Mouse (Mus musculus) heart, adult 2 months (tissue): ENCODE results near the gene Arrb2. TPM values are rescaled to one million over a fixed set of nuclear protein-coding genes. Genes with fewer than 3 reads are reported as not detected.
A peak's percentile ranks its signal among the peaks of the same experiment; 100 is the strongest.

Experiments used
- DNase-seq, 2 experiments: peaks; one replicate each; pipeline ENCODE4 v3.0.0; 2021
- H3K27ac ChIP-seq: fragments of 200-600 bp; 2 replicates; pipeline ENCODE4 v1.8.1; 2022
- H3K27me3 ChIP-seq: fragments of 200-500 bp; 2 replicates; pipeline ENCODE4 v1.6.1; 2012; ENCODE audit warnings: mild to moderate bottlenecking, low read length, inconsistent platforms, mixed read lengths; ENCODE audit not compliant: control insufficient read depth, insufficient read depth
- H3K36me3 ChIP-seq: fragments of 200-500 bp; 2 replicates; pipeline ENCODE4 v1.6.1; 2012; ENCODE audit warnings: low read length, inconsistent platforms; ENCODE audit not compliant: control insufficient read depth, insufficient read depth
- H3K4me1 ChIP-seq: fragments of 200-500 bp; 2 replicates; pipeline ENCODE4 v1.6.1; 2011; ENCODE audit warnings: low read length; ENCODE audit not compliant: control insufficient read depth, insufficient read depth
- H3K4me3 ChIP-seq: fragments of 200-600 bp; 2 replicates; pipeline ENCODE4 v1.8.1; 2022
- H3K79me2 ChIP-seq: fragments of 200-500 bp; replicated peaks from 2 replicates; pipeline ENCODE4 v1.6.1; 2012; ENCODE audit warnings: mild to moderate bottlenecking, inconsistent platforms, low read length, moderate library complexity, mixed read lengths; ENCODE audit not compliant: control insufficient read depth, insufficient read depth
- H3K9ac ChIP-seq: fragments of 200-500 bp; 2 replicates; pipeline ENCODE4 v1.6.1; 2012; ENCODE audit warnings: low read depth, mild to moderate bottlenecking, control low read depth, inconsistent platforms, low read length, mixed read lengths
- CTCF ChIP-seq: fragments of 200-600 bp; IDR thresholded peaks from 2 replicates; pipeline ENCODE4 v1.8.1; 2022; ENCODE audit warnings: antibody characterized with exemption, mild to moderate bottlenecking, moderate library complexity
- EP300 ChIP-seq: fragments of 200-500 bp; IDR thresholded peaks from 2 replicates; pipeline ENCODE4 v1.6.1; 2011; ENCODE audit warnings: low read depth, low read length, control low read depth; ENCODE audit not compliant: insufficient read depth
- POLR2A ChIP-seq: fragments of 200-500 bp; IDR thresholded peaks from 2 replicates; pipeline ENCODE4 v1.6.1; 2011; ENCODE audit warnings: mild to moderate bottlenecking, low read depth, low read length, control low read depth; ENCODE audit not compliant: insufficient read depth
- WGBS: fragments of 180-500 bp; shearing (Covaris S2); methylation state at CpG from one replicate; pipeline ENCODE4 v1.1.7; 2018; 5-methylcytosine and 5-hydroxymethylcytosine counted together
- intact Hi-C: fragments of 180-260 bp; cut with DNase I; formaldehyde crosslinking; loops from one replicate; pipeline ENCODE4 v1.15.1; 2025
- microRNA-seq, 2 experiments: library from miRNA; unstranded; fragments of <30 nt; microRNA quantifications; one replicate each; pipeline ENCODE4 v1.2.0; 2021
- polyA plus RNA-seq: library from polyadenylated mRNA; depleted of rRNA; stranded (reverse); fragments of >200 nt; gene quantifications from 2 replicates; pipeline ENCODE4 v1.2.3, GENCODE M21; 2012; rRNA removed
- total RNA-seq, 2 experiments: library from RNA; stranded (reverse); gene quantifications; 2 replicates each; pipeline ENCODE4 v1.2.3; 2021

Gene Arrb2
- total and polyA plus RNA-seq, 3 experiments: 10.2 to 27.6 (median 10.8) TPM

- Histone ChIP-seq H3K4me1 (peaks cover 1% of the 10 kb centered on the region; the same call in 1 of the 2 replicates), H3K27ac (0 out of 2 replicates have a peak overlapping the region, but pooled peaks have one; percentile 1), H3K4me3 (no peak overlapping the region), H3K9ac (no peak overlapping the region), H3K36me3 (no peaks in the 10 kb centered on the region), H3K79me2 (no peaks in the 10 kb centered on the region), H3K27me3 (no peaks in the 10 kb centered on the region)
- intact Hi-C loops: no loop called here
- no peak for TF ChIP-seq EP300
- no peak for TF ChIP-seq CTCF
- no peak for TF ChIP-seq POLR2A
- 68% methylated on average over 6 of the region's 6 CpGs for WGBS
- peak in 1 of 2 experiments; percentile 34 for DNase-seq
These were observed 57.2 kb downstream of the Arrb2 start for GRCm38 (mm10) chr11:70489684-70490083.

Small RNAs within 50 kb of the gene (microRNA-seq; reads per million reads assigned to microRNA genes)
- 0 to 1.2 reads per million in 2 experiments for gene Mir7115

Other genes with a start within 250 kb of the Arrb2 start
- under 1 TPM; 0.34 to 0.52 TPM for gene Slc16a11, start 219.9 kb upstream of the Arrb2 start, total RNA-seq
- gene Slc16a11, start 219.9 kb upstream of the Arrb2 start, polyA plus RNA-seq: 1.1 and 9.6 TPM in 2 replicates
- gene Slc16a13, start 211.6 kb upstream of the Arrb2 start, total RNA-seq: 1 to 10 TPM; 2.2 to 2.8 TPM
- gene Slc16a13, start 211.6 kb upstream of the Arrb2 start, polyA plus RNA-seq: 4.0 and 7.4 TPM in 2 replicates
- 10 to 100 TPM in 1 of 2 experiments, 1 to 10 TPM in 1; 9.1 to 13.7 TPM for gene Bcl6b, start 202.8 kb upstream of the Arrb2 start, total RNA-seq
- 18.9 and 21.0 TPM in 2 replicates for gene Bcl6b, start 202.8 kb upstream of the Arrb2 start, polyA plus RNA-seq
- 10 to 100 TPM; 30.7 to 34.5 TPM for gene 0610010K14Rik, start 194.7 kb upstream of the Arrb2 start, total RNA-seq
- 38.9 and 48.1 TPM in 2 replicates for gene 0610010K14Rik, start 194.7 kb upstream of the Arrb2 start, polyA plus RNA-seq
- 1 to 10 TPM; 2.0 to 3.4 TPM for gene Gm21988, start 192.8 kb upstream of the Arrb2 start, total RNA-seq
- 5.0 and 5.5 TPM in 2 replicates for gene Gm21988, start 192.8 kb upstream of the Arrb2 start, polyA plus RNA-seq
- gene Rnasek, start 192.8 kb upstream of the Arrb2 start, total RNA-seq: 100 to 1,000 TPM in 1 of 2 experiments, 10 to 100 TPM in 1; 95.4 to 103 TPM
- gene Rnasek, start 192.8 kb upstream of the Arrb2 start, polyA plus RNA-seq: 130 and 166 TPM in 2 replicates
- gene Alox12, start 177.3 kb upstream of the Arrb2 start, total RNA-seq: 1 to 10 TPM; 2.8 to 6.0 TPM
- gene Alox12, start 177.3 kb upstream of the Arrb2 start, polyA plus RNA-seq: 6.2 and 7.2 TPM in 2 replicates
- gene Alox12e, start 110.0 kb upstream of the Arrb2 start, total RNA-seq: under 1 TPM in 1 of 2 experiments, not detected in 1; 0.16 TPM
- 0.10 TPM in 1 of 2 replicates, not detected in the other for gene Alox12e, start 110.0 kb upstream of the Arrb2 start, polyA plus RNA-seq
- 10 to 100 TPM in 1 of 2 experiments, 1 to 10 TPM in 1; 5.5 to 13.7 TPM for gene Alox15, start 80.6 kb upstream of the Arrb2 start, total RNA-seq
- gene Alox15, start 80.6 kb upstream of the Arrb2 start, polyA plus RNA-seq: 1.5 and 2.9 TPM in 2 replicates
- 10 to 100 TPM; 17.0 to 20.7 TPM for gene Pelp1, start 22.6 kb upstream of the Arrb2 start, total RNA-seq
- gene Pelp1, start 22.6 kb upstream of the Arrb2 start, polyA plus RNA-seq: 12.4 and 13.0 TPM in 2 replicates
- gene Med11, start 19.3 kb downstream of the Arrb2 start, total RNA-seq: 1 to 10 TPM; 6.6 to 6.7 TPM
- gene Med11, start 19.3 kb downstream of the Arrb2 start, polyA plus RNA-seq: 7.8 and 9.7 TPM in 2 replicates
- gene Zmynd15, start 26.8 kb downstream of the Arrb2 start, total RNA-seq: 1 to 10 TPM; 1.3 to 2.9 TPM
- gene Zmynd15, start 26.8 kb downstream of the Arrb2 start, polyA plus RNA-seq: 3.2 and 3.8 TPM in 2 replicates
- 1 to 10 TPM; 7.9 to 8.8 TPM for gene Cxcl16, start 27.3 kb downstream of the Arrb2 start, total RNA-seq
- gene Cxcl16, start 27.3 kb downstream of the Arrb2 start, polyA plus RNA-seq: 17.6 and 20.6 TPM in 2 replicates
- gene Tm4sf5, start 72.6 kb downstream of the Arrb2 start, total RNA-seq: 1 to 10 TPM; 1.2 to 1.3 TPM
- 1.5 and 2.1 TPM in 2 replicates for gene Tm4sf5, start 72.6 kb downstream of the Arrb2 start, polyA plus RNA-seq
- gene Vmo1, start 82.0 kb downstream of the Arrb2 start, total RNA-seq: not detected
- gene Vmo1, start 82.0 kb downstream of the Arrb2 start, polyA plus RNA-seq: not detected in 2 replicates
- not detected for gene Gltpd2, start 86.6 kb downstream of the Arrb2 start, total RNA-seq
- not detected in 2 replicates for gene Gltpd2, start 86.6 kb downstream of the Arrb2 start, polyA plus RNA-seq
- 100 to 1,000 TPM; 204 to 231 TPM for gene Psmb6, start 92.7 kb downstream of the Arrb2 start, total RNA-seq
- gene Psmb6, start 92.7 kb downstream of the Arrb2 start, polyA plus RNA-seq: 296 and 367 TPM in 2 replicates
- gene Gm40193, start 100.3 kb downstream of the Arrb2 start, total RNA-seq: not detected
- not detected in 2 replicates for gene Gm40193, start 100.3 kb downstream of the Arrb2 start, polyA plus RNA-seq
- gene Pld2, start 107.4 kb downstream of the Arrb2 start, total RNA-seq: 1 to 10 TPM; 4.3 to 5.8 TPM
- gene Pld2, start 107.4 kb downstream of the Arrb2 start, polyA plus RNA-seq: 15.1 and 21.0 TPM in 2 replicates
- 10 to 100 TPM; 41.3 to 46.8 TPM for gene Mink1, start 130.2 kb downstream of the Arrb2 start, total RNA-seq
- gene Mink1, start 130.2 kb downstream of the Arrb2 start, polyA plus RNA-seq: 40.8 and 49.6 TPM in 2 replicates
- gene 4930544D05Rik, start 183.2 kb downstream of the Arrb2 start, total RNA-seq: not detected
- gene 4930544D05Rik, start 183.2 kb downstream of the Arrb2 start, polyA plus RNA-seq: 0.31 TPM in 1 of 2 replicates, not detected in the other
- gene Chrne, start 186.6 kb downstream of the Arrb2 start, total RNA-seq: not detected
- not detected in 2 replicates for gene Chrne, start 186.6 kb downstream of the Arrb2 start, polyA plus RNA-seq
- gene Gp1ba, start 206.5 kb downstream of the Arrb2 start, total RNA-seq: under 1 TPM; 0.34 to 0.98 TPM
- gene Gp1ba, start 206.5 kb downstream of the Arrb2 start, polyA plus RNA-seq: 0.29 and 0.59 TPM in 2 replicates
- 10 to 100 TPM; 50.8 to 58.7 TPM for gene Rnf167, start 214.6 kb downstream of the Arrb2 start, total RNA-seq
- 65.0 and 80.9 TPM in 2 replicates for gene Rnf167, start 214.6 kb downstream of the Arrb2 start, polyA plus RNA-seq
- 100 to 1,000 TPM; 532 to 626 TPM for gene Slc25a11, start 214.8 kb downstream of the Arrb2 start, total RNA-seq
- gene Slc25a11, start 214.8 kb downstream of the Arrb2 start, polyA plus RNA-seq: 632 and 932 TPM in 2 replicates
- gene Pfn1, start 222.0 kb downstream of the Arrb2 start, total RNA-seq: 100 to 1,000 TPM; 270 to 280 TPM
- 439 and 479 TPM in 2 replicates for gene Pfn1, start 222.0 kb downstream of the Arrb2 start, polyA plus RNA-seq
- 1,000 to 10,000 TPM; 1,523 to 1,659 TPM for gene Eno3, start 224.6 kb downstream of the Arrb2 start, total RNA-seq
- gene Eno3, start 224.6 kb downstream of the Arrb2 start, polyA plus RNA-seq: 1,222 and 1,919 TPM in 2 replicates
- gene Spag7, start 236.8 kb downstream of the Arrb2 start, total RNA-seq: 10 to 100 TPM; 82.8 to 99.4 TPM
- gene Spag7, start 236.8 kb downstream of the Arrb2 start, polyA plus RNA-seq: 72.9 and 87.8 TPM in 2 replicates